Mouse (Mus musculus): ENCODE measurements at regions not wholly inside any gene's neighbourhood (a gene's known extent, or its start where the extent isn't known, plus 50 kb on each side); places are given as distances from the start of the nearest gene placed in this dataset.

DNA sequence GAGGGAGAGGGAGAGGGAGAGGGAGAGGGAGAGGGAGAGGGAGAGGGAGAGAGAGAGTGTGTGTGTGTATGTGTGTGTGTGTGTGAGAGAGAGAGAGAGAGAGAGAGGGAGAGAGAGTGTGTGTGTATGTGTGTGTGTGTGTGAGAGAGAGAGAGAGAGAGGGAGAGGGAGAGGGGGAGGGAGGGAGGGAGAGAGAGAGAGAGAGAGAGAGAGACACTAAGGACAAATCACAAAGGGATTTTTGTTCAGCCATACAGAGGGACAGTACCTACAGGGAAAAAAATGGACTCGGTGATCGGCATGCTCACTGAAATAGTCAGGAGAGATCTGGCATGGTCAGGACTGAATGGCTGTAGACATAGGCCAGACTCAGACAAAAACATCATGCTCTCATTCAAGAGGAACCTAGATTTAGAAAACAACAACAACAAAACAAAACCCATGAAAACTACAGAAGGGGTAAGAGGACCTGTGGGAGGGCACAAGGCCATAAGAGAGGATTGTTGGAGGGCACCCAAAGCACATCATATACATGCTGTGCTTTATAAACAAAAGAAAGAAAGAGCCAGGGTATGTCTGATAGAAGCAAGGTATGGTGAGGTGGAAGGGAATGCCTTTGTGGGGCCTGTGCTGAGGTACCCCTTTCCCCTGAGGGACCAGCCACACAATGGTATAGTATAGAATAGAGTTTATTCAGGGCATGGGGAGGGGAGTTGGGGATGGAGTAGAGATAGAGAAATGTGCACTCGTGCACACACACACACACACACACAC lies 127.0 kb upstream of the Med14 start:
- DNase-seq (ENCODE audit: low spot score) = no peak

DNA sequence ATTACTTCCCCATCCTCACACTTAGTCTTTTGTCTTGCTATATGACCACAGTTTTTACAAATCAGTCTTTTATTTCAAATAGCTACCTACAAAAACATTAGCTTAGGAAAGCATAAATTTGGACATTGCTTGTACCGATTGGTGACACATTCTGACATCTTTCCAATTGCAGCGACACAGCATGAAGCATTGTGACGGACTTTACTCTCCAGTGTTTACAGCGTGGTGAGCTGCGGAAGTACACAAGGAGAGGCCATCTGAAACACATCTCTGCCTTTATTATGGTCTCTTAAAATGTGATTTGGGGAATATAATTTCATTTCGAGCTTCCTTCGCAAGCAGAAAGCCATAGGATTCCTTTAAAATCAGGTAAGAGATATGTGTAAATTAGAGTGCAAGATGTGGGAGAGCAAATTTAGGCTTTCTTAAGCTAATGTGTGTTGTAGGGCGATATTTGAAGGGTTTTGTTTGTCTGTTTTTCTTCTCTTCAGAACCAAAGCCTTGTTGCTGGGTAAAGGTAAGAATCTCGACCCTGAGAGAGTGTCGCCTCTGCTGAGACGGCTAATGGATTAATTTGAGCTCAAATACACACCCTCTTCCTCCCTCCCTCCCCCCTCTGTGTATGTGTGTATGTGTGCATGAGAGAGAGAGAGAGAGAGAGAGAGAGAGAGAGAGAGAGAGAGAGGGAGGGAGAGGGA lies 126.3 kb upstream of the Med14 start:
- no peak for DNase-seq (ENCODE audit: low spot score)

DNA sequence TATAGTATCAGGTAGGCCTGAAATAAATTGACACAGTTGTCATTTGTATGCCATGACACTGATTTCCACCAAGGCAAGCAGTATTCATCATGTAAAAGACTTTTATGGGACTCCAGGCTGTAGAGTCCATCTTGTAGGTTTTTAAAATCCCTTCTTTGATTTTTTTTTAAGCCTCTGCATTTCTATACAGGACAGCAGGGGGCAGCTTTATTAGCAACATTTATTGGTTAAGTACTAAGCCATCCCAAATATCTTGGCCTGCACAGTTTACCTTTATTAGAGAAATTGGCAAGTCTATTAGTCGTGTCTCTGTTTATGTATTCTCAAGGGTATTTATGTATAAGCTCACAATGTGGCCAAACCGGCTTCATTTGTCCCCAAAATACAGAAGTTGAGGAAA lies 125.6 kb upstream of the Med14 start:
- peak; percentile 9 for DNase-seq (ENCODE audit: low spot score)

DNA sequence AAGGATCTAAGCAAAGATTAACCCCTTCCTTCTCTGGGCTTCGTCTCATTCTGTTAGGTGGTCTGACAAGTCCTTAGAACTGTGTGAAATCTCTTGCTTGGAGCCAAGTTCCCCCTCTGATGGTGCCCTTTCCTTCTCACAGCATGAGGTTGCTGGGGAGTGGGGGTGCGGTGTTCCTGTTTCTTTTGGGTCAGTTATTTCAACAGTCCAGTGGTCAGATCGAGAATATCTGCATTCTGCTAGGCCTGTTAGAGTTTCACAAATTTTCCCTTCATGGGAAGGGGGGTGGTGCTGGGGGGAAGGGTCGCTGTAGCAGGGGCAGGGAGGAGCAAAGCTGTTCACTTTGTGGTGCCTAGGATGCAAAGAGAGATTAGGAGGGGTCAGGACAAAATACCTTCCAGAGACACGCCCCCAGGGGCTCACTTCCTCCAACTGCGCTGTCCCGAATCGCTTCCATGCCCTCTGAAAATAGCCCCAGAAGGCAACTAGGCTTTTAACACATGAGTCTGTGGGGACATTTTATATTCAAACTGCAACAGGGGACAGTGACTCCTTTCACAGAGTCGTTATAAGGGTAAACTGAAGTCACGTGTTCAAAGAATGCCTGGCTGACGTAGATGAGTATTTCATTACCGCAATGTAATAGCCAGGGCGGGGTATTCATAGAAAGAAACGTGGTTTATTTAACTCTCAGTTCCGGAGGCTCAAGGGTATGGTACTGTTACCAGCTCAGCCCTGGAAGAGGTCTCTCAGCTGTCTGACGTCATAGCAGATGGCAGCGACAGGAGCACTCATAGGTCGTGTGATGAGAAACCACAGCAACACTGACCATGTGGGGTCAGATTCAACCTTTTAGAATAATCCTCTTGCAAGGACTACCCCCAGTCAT lies 124.5 kb upstream of the Med14 start:
- DNase-seq (ENCODE audit: low spot score) = peak; percentile 31

DNA sequence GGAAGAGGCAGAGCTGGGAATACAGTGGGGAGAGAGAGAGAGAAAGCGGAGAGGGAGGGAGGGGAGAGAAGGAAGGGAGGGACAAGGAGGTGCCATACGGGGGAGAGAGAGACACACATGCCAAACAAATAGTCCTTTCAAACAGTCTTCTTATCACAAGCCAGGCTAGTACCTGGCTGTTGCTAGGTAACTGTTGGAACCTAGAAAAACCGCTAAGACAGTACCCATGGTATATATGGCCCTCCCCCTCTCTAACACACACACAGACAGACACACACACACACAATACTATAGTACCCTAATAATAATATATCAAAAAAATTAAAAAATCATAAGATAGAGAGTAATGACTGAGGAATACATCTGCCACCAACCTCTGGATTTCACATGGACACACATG lies 117.4 kb upstream of the Med14 start:
- no peak for DNase-seq (ENCODE audit: low spot score)

DNA sequence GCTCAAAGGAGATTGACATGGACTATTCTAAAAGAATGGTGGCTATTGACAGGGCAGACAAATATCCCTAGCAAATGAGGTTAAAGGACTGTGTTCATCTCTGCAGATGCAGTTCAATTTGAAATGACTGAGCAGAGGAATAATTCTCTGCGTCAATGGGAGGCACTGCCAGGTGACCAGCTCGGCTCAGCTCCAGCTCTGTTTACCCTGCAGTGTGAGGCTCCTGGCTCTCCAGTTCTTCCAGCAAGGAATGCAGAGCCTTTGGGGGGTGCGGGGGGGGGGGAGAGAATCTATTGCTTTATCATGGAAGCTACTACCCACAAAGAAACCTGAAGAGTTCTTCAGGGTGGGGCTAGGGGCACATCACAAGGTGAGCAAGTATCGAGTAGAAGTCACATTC lies 115.6 kb upstream of the Med14 start:
- no peak for DNase-seq (ENCODE audit: low spot score)

DNA sequence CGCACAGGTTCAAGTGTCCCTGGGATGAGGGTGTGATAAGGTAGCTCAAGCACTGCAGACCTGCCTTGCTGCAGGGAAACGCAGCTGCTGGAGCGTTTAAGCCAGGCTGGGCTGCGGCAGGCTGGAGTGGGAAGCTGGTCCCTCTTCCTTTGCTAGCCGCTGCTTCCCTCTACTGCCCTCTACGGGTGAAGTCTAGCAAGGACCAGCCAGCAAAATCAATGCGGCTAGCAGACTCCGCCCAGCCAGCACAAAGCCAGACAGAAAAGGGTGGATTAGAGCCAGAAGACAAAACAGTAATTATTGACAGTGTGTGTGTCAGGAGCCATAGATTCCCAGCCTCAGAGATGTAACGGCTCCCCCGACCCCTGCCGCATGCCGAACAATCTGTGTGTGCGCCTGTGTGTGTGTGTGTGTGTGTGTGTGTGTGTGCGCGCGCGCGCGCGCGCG lies 111.8 kb upstream of the Med14 start:
- peak; percentile 89 for DNase-seq (ENCODE audit: low spot score)

DNA sequence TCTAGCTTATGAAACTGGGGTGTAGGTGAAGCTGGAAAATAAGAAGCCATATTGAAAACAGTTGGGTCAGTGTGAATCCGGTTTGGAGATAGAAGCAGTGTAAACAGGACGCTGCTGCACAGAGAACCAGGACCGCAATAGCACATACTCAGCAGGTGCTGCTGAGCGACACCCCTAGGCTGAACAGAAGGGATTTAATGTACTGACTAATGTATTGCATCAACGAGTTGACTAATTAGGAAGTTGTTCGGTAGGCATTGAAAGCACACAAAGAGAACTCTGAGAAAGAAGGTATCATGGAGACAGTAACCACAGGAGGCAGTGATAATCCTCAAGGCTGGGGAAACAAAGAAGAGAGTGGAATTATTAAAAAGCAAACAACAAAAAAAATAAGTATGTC lies 111.4 kb upstream of the Med14 start:
- DNase-seq (ENCODE audit: low spot score) = no peak

DNA sequence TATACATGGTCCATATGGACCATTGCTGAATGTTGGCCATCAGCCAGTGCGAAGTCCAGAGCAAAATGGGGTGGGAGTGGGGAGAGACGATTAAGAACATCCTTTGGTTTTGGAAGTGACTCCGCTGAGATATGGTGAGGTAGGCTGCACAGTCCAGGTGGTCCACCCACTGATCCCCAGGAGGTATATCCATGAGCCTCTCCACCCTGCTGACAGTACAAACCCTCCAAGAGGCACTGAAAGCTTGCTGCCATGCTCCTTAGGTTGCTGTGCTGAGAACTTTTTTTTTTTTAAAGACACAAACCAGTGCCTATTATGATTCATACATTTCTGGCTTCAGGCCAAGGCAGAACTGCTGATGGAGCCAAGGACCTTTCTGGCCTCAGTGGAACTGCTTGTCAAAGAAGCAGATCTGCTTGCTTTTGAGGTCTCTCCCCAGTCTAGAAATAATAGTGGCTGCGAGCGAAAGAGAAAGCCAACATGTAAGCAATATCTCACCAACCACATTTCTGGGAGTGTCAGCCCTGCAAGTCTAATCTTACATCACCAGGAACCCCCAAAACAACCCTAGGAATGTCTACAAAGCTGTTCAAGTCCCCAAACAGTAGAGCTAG lies 105.1 kb upstream of the Med14 start:
- no peak for DNase-seq (ENCODE audit: low spot score)

DNA sequence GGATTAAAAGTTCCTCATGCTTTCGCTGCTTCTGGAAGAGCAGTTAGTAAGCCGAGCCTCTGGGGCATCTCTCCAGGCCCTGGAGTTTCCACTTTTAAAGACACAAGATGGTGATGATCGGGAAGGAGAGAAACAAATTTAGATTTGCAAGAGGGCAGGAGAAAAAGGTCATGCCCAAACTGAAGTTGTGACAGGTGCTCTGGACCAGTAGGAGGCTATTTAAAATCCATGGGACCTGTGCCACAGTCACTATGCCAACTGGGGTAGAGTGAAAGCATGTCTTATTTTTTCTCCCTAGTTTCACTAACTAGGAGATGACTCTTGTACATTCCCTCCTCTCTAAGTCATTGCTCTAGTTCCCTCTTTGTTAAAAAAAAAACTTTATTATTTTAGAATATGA lies 104.3 kb upstream of the Med14 start:
- DNase-seq (ENCODE audit: low spot score) = no peak

DNA sequence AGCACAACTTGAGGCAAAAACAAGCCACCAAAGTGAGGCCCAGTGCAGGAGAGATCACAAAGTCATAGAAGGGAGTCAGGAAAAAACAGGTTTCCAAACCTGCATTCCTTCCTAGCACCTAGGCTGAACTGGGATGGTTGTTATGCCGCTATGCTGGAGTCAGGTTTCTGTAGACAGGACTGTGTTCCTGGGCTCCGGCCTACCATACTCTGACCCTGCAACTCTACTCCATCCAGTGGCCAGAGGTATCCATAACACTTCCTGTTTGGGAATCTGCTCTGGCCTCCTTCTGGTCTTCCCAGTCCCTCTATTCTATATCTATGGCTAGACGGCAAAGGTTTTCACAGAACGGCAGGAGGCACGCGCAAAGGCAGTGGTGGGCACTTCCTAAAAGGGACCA lies 98.3 kb upstream of the Med14 start:
- peak; percentile 17 for DNase-seq (ENCODE audit: low spot score)

DNA sequence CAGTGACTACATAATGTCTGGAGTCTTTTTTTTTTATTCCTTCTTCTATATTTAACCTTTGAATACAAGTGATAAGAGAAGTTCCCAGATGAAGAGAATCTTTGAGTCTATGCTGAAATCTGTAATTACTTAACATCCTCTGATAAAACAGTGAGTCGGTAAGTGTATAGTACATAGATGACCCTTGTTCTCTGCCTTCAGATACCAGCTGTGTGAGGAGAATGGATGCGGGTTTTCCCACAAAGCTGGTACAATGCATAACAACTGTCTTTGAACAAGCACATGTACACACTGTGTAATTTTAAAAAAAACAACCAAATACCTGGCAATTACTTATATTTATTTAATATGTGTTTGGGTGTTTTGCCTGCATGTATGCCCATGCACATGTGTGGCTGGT lies 96.9 kb upstream of the Med14 start:
- DNase-seq (ENCODE audit: low spot score) = no peak

DNA sequence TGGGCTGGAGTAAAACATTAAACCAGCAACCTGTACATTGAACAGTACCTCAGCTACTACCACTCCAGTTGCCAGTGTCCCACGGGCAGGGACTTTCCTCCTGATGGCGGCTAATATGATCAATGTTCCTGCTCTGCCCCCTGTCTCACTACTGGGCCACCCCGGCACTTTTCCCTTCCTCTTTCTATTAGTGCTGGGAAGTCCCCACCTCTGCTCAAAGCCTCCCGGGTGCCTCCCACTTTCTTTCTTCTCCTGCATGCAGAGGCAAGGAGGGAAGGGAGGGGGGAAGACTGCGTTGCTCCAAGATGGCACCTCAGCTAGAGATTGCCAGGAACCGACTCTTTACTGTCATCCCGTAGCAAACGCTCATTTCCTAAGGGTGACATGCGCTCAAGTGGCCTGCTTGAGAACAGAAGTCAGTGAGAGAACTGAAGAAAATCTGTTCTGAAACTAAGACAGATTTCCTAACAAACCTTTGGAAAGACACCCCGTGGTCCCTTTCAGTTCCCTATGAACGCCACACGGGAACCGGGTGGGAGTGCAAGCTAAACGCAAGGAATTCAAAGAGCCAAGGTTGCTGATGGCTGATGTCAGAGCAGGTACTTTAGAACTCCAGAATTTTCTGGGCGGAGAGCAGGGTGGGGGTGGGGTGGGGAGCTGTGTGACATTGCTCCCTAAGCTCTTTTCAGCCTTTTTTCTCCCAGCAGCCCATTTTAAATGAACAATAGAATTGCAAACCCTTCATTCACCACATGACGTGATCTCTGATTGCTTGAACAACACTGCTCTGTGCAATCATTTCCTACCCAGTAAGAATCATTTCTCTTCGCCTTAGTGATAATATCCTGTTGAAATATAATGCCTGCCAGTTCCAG lies 96.2 kb upstream of the Med14 start:
- DNase-seq (ENCODE audit: low spot score) = peak; percentile 63

DNA sequence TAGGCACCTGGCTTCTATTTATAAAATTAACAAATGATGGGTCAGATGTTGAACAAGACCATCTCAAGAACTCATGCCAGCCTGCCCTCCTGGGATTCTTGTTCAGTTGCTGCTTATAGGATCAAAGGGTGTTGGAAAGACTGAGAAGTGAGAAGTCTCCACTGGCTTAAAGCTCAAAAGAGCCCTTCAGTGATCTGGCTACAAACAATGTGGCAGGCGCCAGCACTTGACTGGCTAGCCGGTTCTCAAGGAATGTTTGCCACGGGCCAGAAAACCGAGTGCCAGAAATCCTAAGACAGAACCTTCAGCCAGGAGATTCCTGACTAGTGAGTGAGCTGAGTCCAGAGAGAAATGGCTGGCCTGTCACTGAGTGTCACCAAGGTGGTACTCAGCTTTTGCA lies 93.6 kb upstream of the Med14 start:
- no peak for DNase-seq (ENCODE audit: low spot score)

DNA sequence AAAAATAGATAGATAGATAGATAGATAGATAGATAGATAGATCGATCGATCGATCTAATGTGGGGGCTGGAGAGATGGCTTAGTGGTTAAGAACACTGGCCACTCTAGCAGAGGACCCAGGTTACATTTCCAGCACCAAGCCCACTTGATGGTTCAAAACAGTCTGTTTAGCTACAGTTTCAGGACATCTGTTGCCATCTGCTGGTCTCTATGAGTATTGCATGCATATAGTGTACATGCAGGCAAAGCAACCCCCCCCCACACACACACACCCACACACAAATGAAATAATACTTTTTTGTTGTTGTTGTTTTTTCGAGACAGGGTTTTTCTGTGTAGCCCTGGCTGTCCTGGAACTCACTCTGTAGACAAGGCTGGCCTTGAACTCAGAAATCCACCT lies 89.8 kb upstream of the Med14 start:
- DNase-seq (ENCODE audit: low spot score) = peak; percentile 44

DNA sequence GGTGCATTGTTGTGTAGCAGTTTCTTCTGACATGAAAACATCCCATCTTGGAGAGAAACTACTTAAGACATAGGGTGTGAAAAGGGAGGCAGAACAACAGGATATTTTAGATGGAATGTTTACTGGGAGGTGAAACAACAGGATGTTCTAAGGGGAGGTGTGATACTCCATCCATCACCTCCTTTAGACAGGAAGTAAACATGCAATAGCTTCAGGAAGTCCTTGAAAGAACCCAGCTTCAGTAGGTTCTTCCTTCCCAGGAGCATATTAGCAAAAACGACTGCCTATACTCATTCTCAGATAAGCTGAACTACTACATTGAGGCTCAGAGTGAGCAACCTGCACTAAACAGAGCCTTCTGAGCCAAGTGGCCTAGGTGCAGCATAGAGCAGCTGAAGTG lies 82.6 kb upstream of the Med14 start:
- no peak for DNase-seq (ENCODE audit: low spot score)

DNA sequence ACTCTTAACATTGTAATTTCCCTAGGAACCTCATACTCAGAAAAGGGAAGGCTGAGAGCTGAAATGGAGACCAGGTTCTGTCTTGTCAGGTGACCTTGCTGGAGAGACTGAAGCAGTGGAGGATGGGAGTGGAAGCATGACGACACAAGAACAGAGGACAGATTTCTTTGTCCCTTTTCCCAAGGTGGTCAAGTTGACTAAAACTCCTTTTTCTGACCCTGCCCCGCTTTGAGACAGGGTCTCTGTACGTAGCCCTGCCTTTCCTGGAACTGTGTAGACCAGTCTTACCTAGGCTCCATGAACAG lies 79.1 kb upstream of the Med14 start:
- no peak for DNase-seq (ENCODE audit: low spot score)

DNA sequence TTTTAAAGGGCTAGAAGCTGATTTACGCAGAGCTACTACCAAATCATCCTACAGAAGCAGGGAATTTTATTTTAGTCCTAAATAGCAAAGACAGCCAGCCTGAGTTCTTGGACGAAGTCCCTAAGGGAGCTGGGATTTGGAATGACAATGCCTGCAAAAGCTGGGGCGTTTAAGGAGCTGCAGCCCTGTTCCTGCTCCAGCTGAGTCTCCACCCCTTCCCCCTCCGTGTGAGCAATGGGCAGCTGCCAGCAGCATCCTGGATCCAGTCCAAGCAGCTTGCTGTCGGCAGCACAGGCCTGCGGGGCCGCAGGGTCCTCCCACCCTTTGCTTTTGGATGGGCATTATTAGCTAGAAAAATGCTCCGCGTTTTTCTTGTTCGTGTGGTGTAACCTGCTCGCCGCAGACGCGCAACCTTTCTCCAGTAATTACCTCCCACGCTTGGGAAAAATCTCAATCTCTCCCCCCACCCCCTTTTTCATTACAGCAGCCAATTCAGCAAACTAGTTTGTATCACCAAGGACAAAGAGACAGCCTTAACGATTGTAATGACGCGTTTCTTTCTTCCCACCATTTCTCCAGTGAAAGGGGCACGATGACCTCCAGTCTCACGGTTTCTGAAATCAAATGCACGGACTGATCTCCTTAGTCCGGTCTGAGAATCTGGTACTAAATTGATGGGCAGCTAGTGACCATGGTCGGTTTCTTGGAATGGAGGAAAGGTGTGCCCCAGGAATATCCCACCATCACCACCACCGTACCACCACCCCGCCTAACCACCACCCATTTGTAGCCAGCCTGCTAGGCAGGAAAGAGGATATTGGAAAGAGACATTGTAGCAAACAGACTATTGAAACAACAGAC lies 78.5 kb upstream of the Med14 start:
- DNase-seq (ENCODE audit: low spot score) = peak; percentile 80

DNA sequence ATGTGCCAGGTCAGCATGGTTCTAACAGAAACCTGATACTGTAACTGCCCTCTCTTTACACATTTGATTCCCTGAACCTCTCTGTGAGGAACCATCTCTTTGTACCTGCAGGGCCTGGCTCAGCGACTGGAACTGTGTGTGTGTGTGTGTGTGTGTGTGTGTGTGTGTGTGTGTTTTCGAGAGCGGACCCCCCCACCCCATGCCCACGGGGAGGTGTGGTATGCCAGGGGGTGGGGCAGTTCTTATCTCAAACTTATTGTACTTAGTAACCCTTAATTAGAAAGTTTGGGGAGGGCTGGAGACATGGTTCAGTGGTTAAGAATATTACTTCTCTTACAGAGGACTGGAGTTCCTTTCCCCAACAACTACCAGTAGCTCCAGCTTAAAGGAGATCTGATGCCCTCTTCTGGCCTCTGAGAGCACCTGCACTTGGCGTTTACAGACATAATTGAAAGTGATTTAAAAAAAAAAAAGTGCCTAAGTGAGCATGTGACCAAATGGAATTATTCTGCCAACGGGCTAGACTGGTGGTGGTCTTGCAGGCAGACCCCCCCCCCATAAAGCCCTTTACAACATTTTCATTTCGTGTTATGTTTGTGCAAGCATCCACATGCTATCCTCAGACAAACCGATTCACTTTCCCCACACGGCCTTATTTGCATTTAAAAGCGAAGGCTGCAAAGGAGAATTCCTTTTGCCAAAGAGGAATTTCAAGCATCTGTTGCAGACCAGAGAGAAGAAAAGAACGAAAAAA lies 77.7 kb upstream of the Med14 start:
- peak; percentile 87 for DNase-seq (ENCODE audit: low spot score)

DNA sequence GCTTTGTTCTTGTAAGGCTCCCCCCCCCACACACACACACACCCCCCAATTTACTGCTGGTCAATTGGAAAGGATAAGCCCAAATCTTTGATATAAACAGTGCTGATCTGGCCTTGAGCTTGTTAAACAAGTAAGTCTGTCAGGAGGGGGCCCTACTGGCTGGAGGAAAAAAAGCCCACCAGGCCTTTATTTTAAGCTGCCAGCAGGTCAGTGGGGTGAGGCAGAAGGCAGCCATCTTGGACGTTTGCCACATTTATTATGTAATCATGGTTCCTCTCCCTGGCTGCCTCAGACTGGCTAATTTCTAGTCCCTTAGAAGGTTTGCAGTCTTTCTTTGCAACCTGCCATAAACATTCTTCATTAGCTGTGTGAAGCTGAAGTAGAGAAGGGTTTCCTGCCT lies 75.9 kb upstream of the Med14 start:
- no peak for DNase-seq (ENCODE audit: low spot score)

Data from embryo, embryonic 10.5 days (tissue).